Mouse (Mus musculus) brain, embryonic 14.5 days (tissue): ENCODE data around the gene Ppat.
A peak's percentile ranks its signal among the peaks of the same experiment; 100 is the strongest.

Source experiments
- CTCF ChIP-seq: fragments of 200-500 bp; IDR thresholded peaks from 2 replicates; pipeline ENCODE4 v1.5.1; 2012; ENCODE audit warnings: inconsistent platforms, mild to moderate bottlenecking, moderate library complexity, borderline replicate concordance; ENCODE audit not compliant: insufficient read depth, insufficient read length; ENCODE audit errors: extremely low read depth
- POLR2A ChIP-seq: fragments of 200-500 bp; IDR thresholded peaks from 2 replicates; pipeline ENCODE4 v1.6.1; 2012; ENCODE audit warnings: mild to moderate bottlenecking, inconsistent platforms, borderline replicate concordance; ENCODE audit not compliant: poor library complexity, insufficient read depth, insufficient read length, severe bottlenecking; ENCODE audit errors: extremely low read depth

GRCm38 (mm10) chr5:76957954-76958353, 6.6 kb upstream of the Ppat start:
- TF ChIP-seq POLR2A = no peak
- peak; percentile 24; the same call in 1 of the 2 replicates for TF ChIP-seq CTCF
